Mouse (Mus musculus) urinary bladder, postnatal 25 days (tissue): ENCODE data around the gene Gm17349.
"Not testable (repeated sequence)": the region's sequence is repeated elsewhere in the genome, so short reads cannot be mapped to it uniquely, and the experiment has no call there.

Source experiments
- DNase-seq: peaks from one replicate; pipeline ENCODE4 v3.0.0; 2022; ENCODE audit warnings: low spot score

The Gm17349 gene

GRCm38 (mm10) chr15:99705440-99706048, at the start of gene Gm17349:
Gene Gm17349, minus strand, starts transcription at chr15:99705490.
- peak; percentile 54 for DNase-seq

GRCm38 (mm10) chr15:99754204-99754603, 48.9 kb upstream of the Gm17349 start:
- DNase-seq, result no peak

GRCm38 (mm10) chr15:99740229-99740628, 34.9 kb upstream of the Gm17349 start:
- DNase-seq, result no peak

GRCm38 (mm10) chr15:99736675-99737074, 31.4 kb upstream of the Gm17349 start:
- DNase-seq, result no peak

- DNase-seq, result peak; percentile 100
Measured at GRCm38 (mm10) chr15:99735631-99736030, 30.3 kb upstream of the Gm17349 start.

- DNase-seq, result no peak
Measured at GRCm38 (mm10) chr15:99733186-99733585, 27.9 kb upstream of the Gm17349 start.

GRCm38 (mm10) chr15:99731678-99732077, 26.4 kb upstream of the Gm17349 start:
- no peak for DNase-seq

- DNase-seq, result no peak
Measured at GRCm38 (mm10) chr15:99731167-99731566, 25.9 kb upstream of the Gm17349 start.

- DNase-seq, result no peak
Measured at GRCm38 (mm10) chr15:99729056-99729783, 23.9 kb upstream of the Gm17349 start.

GRCm38 (mm10) chr15:99728211-99728610, 22.9 kb upstream of the Gm17349 start:
- DNase-seq, result no peak

GRCm38 (mm10) chr15:99727525-99727924, 22.2 kb upstream of the Gm17349 start:
- DNase-seq, result no peak

GRCm38 (mm10) chr15:99727039-99727438, 21.7 kb upstream of the Gm17349 start:
- not testable (repeated sequence) for DNase-seq

- DNase-seq, result no peak
Measured at GRCm38 (mm10) chr15:99726549-99726948, 21.3 kb upstream of the Gm17349 start.

- peak; percentile 92 for DNase-seq
Measured at GRCm38 (mm10) chr15:99725341-99726155, 20.3 kb upstream of the Gm17349 start, which contains the start of gene Cox14. Gene Cox14, plus strand, starts transcription at chr15:99725618.

- peak; percentile 51 for DNase-seq
Measured at GRCm38 (mm10) chr15:99724292-99725021, 19.2 kb upstream of the Gm17349 start.

- no peak for DNase-seq
Measured at GRCm38 (mm10) chr15:99723515-99724291, 18.4 kb upstream of the Gm17349 start.

- DNase-seq, result no peak
Measured at GRCm38 (mm10) chr15:99723120-99723514, 17.8 kb upstream of the Gm17349 start.

GRCm38 (mm10) chr15:99721921-99722743, 16.8 kb upstream of the Gm17349 start:
- DNase-seq, result no peak

- DNase-seq, result no peak
Measured at GRCm38 (mm10) chr15:99719865-99720264, 14.6 kb upstream of the Gm17349 start.

- DNase-seq, result no peak
Measured at GRCm38 (mm10) chr15:99718461-99719021, 13.3 kb upstream of the Gm17349 start.
